ENCODE assay signal across 16 mouse cellular contexts in genomic region chr12:88801656-88802007, GRCm38 (mm10).
A peak's percentile ranks its signal among the peaks of the same experiment; 100 is the strongest.
DNase-seq lines count a peak whose midpoint lies in the region; ATAC-seq lines count a peak whose summit lies in the region.
"Had no signal": no experiment of that assay in that cellular context is flagged by ENCODE, and none has a peak within 500 bp of the region (broad histone marks: within the 10 kb centered on the region; RNA-seq: fewer than 3 reads in every experiment).

No protein-coding gene starts in this region.

- no peak for DNase-seq in hindbrain, embryonic 10.5 days (ENCODE audit: low spot score)
- no peak for DNase-seq in midbrain, embryonic 14.5 days
- DNase-seq in spleen, postnatal 4 days (ENCODE audit: low spot score in 2 of 2) = no peak
- no peak for DNase-seq in heart, postnatal 25 days (ENCODE audit: low spot score)
- no peak for DNase-seq in lung, adult 18-20 months
- DNase-seq: gastrocnemius, postnatal 14 days; kidney, adult 8-10 months; thymus, postnatal 25 days had no signal

- ATAC-seq in hindbrain, embryonic 16.5 days = no peak
- ATAC-seq in forebrain, embryonic 12.5 days (ENCODE audit: low FRiP score) = no peak
- peak; percentile 77 for ATAC-seq in hindbrain, embryonic 13.5 days (ENCODE audit: low FRiP score)
- no peak for ATAC-seq in midbrain, embryonic 14.5 days (ENCODE audit: low FRiP score, low TSS enrichment)
- ATAC-seq: CD4-positive, CD25-positive, alpha-beta regulatory T cell, adult 4 months; inflammation-experienced regulatory T-cells, adult 6 months; liver, embryonic 12.5 days had no signal

- no peaks in the 10 kb centered on the region for H3K27me3 ChIP-seq in hindbrain, embryonic 10.5 days (ENCODE audit: insufficient read depth, poor library complexity, severe bottlenecking)
- no peaks in the 10 kb centered on the region for H3K27me3 ChIP-seq in hindbrain, embryonic 16.5 days (replicated peaks; ENCODE audit: control insufficient read depth, insufficient read depth, low read length)
- H3K27me3 ChIP-seq in forebrain, embryonic 12.5 days = peaks cover 10% of the 10 kb centered on the region; the same call in 1 of the 2 replicates
- no peaks in the 10 kb centered on the region for H3K27me3 ChIP-seq in hindbrain, embryonic 13.5 days
- H3K27me3 ChIP-seq in midbrain, embryonic 14.5 days (ENCODE audit: control insufficient read depth, insufficient read depth, low read length) = no peaks in the 10 kb centered on the region
- H3K27me3 ChIP-seq: liver, embryonic 12.5 days; lung, embryonic 15.5 days had no signal

- WGBS in hindbrain, embryonic 10.5 days = 35% methylated on average over 1 of the region's 1 CpGs
- 13% methylated on average over 1 of the region's 1 CpGs for WGBS in hindbrain, embryonic 16.5 days
- 0% methylated on average over 1 of the region's 1 CpGs for WGBS in forebrain, embryonic 12.5 days
- 13% methylated on average over 1 of the region's 1 CpGs for WGBS in hindbrain, embryonic 13.5 days
- 5% methylated on average over 1 of the region's 1 CpGs for WGBS in midbrain, embryonic 14.5 days

- no peak overlapping the region for H3K4me2 ChIP-seq in hindbrain, embryonic 16.5 days (ENCODE audit: low read length)
- H3K4me2 ChIP-seq in forebrain, embryonic 12.5 days = no peak overlapping the region
- no peak overlapping the region for H3K4me2 ChIP-seq in hindbrain, embryonic 13.5 days
- H3K4me2 ChIP-seq in midbrain, embryonic 14.5 days (ENCODE audit: low read length) = no peak overlapping the region
- H3K4me2 ChIP-seq: liver, embryonic 12.5 days; lung, embryonic 15.5 days had no signal

- intact Hi-C loops in heart, postnatal 25 days (cut with DNase I) = no loop called here

- H3K9ac ChIP-seq in hindbrain, embryonic 16.5 days (ENCODE audit: low read depth, low read length) = no peak overlapping the region
- no peak overlapping the region for H3K9ac ChIP-seq in forebrain, embryonic 12.5 days
- H3K9ac ChIP-seq in hindbrain, embryonic 13.5 days = no peak overlapping the region
- no peak overlapping the region for H3K9ac ChIP-seq in midbrain, embryonic 14.5 days (replicated peaks; ENCODE audit: low read length)
- H3K9ac ChIP-seq: liver, embryonic 12.5 days; lung, embryonic 15.5 days had no signal

- no peaks in the 10 kb centered on the region for H3K9me3 ChIP-seq in hindbrain, embryonic 10.5 days
- no peaks in the 10 kb centered on the region for H3K9me3 ChIP-seq in hindbrain, embryonic 16.5 days (ENCODE audit: control insufficient read depth, low read length)
- no peaks in the 10 kb centered on the region for H3K9me3 ChIP-seq in forebrain, embryonic 12.5 days
- no peaks in the 10 kb centered on the region for H3K9me3 ChIP-seq in hindbrain, embryonic 13.5 days
- H3K9me3 ChIP-seq in midbrain, embryonic 14.5 days (ENCODE audit: control insufficient read depth, low read length) = no peaks in the 10 kb centered on the region
- H3K9me3 ChIP-seq: G1E; liver, embryonic 12.5 days; lung, embryonic 15.5 days had no signal

- H3K36me3 ChIP-seq in hindbrain, embryonic 10.5 days = no peaks in the 10 kb centered on the region
- no peaks in the 10 kb centered on the region for H3K36me3 ChIP-seq in hindbrain, embryonic 16.5 days (ENCODE audit: control insufficient read depth, insufficient read depth, low read length)
- no peaks in the 10 kb centered on the region for H3K36me3 ChIP-seq in forebrain, embryonic 12.5 days (replicated peaks)
- H3K36me3 ChIP-seq in hindbrain, embryonic 13.5 days = no peaks in the 10 kb centered on the region
- no peaks in the 10 kb centered on the region for H3K36me3 ChIP-seq in midbrain, embryonic 14.5 days (ENCODE audit: control insufficient read depth, insufficient read depth, low read length)
- H3K36me3 ChIP-seq: G1E; liver, embryonic 12.5 days; lung, embryonic 15.5 days had no signal

- peak overlapping the region; percentile 83 for H3K27ac ChIP-seq in hindbrain, embryonic 10.5 days
- no peak overlapping the region for H3K27ac ChIP-seq in hindbrain, embryonic 16.5 days (ENCODE audit: low read depth, low read length)
- H3K27ac ChIP-seq in forebrain, embryonic 12.5 days = peak overlapping the region; percentile 92
- H3K27ac ChIP-seq in hindbrain, embryonic 13.5 days = peak overlapping the region; percentile 86
- H3K27ac ChIP-seq in midbrain, embryonic 14.5 days (replicated peaks; ENCODE audit: low read depth, low read length) = peak overlapping the region; percentile 79
- H3K27ac ChIP-seq: liver, embryonic 12.5 days; lung, embryonic 15.5 days had no signal

- no peak overlapping the region for H3K4me3 ChIP-seq in hindbrain, embryonic 10.5 days
- no peak overlapping the region for H3K4me3 ChIP-seq in hindbrain, embryonic 16.5 days (ENCODE audit: low read length)
- no peak overlapping the region for H3K4me3 ChIP-seq in forebrain, embryonic 12.5 days (replicated peaks)
- no peak overlapping the region for H3K4me3 ChIP-seq in hindbrain, embryonic 13.5 days
- no peak overlapping the region for H3K4me3 ChIP-seq in midbrain, embryonic 14.5 days (replicated peaks; ENCODE audit: low read depth, low read length)
- H3K4me3 ChIP-seq: liver, embryonic 12.5 days; lung, embryonic 15.5 days had no signal

- peaks cover 21% of the 10 kb centered on the region for H3K4me1 ChIP-seq in hindbrain, embryonic 10.5 days (replicated peaks)
- peaks cover 5% of the 10 kb centered on the region; the same call in 1 of the 2 replicates for H3K4me1 ChIP-seq in hindbrain, embryonic 16.5 days (ENCODE audit: control insufficient read depth, insufficient read depth, low read depth, low read length)
- H3K4me1 ChIP-seq in forebrain, embryonic 12.5 days = peaks cover 39% of the 10 kb centered on the region
- H3K4me1 ChIP-seq in hindbrain, embryonic 13.5 days (replicated peaks) = peaks cover 34% of the 10 kb centered on the region
- H3K4me1 ChIP-seq in midbrain, embryonic 14.5 days (ENCODE audit: control insufficient read depth, insufficient read depth, low read length) = peaks cover 16% of the 10 kb centered on the region
- H3K4me1 ChIP-seq: lung, embryonic 15.5 days had no signal
